Mouse (Mus musculus) hindbrain, embryonic 14.5 days (tissue): ENCODE data around the gene Gpr68. TPM values are rescaled to one million over a fixed set of nuclear protein-coding genes. Genes with fewer than 3 reads are reported as not detected.

ENCODE experiments used
- ATAC-seq: fragments of 200-750 bp; cut with Nextera tagmentation; 2 replicates; pipeline ENCODE4 v1.8.0; 2017; ENCODE audit warnings: moderate number of reproducible peaks, mild to moderate bottlenecking, moderate TSS enrichment, moderate library complexity; ENCODE audit not compliant: low FRiP score
- DNase-seq: peaks from one replicate; pipeline ENCODE4 v3.0.0-alpha.2; 2015; ENCODE audit warnings: low spot score
- H3K27ac ChIP-seq: fragments of 300-500 bp; sonication (generic); 2 replicates; pipeline ENCODE4 v1.5.1; 2014; ENCODE audit warnings: mild to moderate bottlenecking, moderate library complexity
- H3K27me3 ChIP-seq: fragments of 300-500 bp; sonication (generic); 2 replicates; pipeline ENCODE4 v1.6.1; 2014; ENCODE audit warnings: mild to moderate bottlenecking, low read length, mixed read lengths; ENCODE audit not compliant: control insufficient read depth, insufficient read depth
- H3K36me3 ChIP-seq: fragments of 300-500 bp; sonication (generic); replicated peaks from 2 replicates; pipeline ENCODE4 v1.6.1; 2014; ENCODE audit not compliant: control insufficient read depth, insufficient read depth
- H3K4me1 ChIP-seq: fragments of 300-500 bp; sonication (generic); replicated peaks from 2 replicates; pipeline ENCODE4 v1.6.1; 2014; ENCODE audit warnings: antibody characterized with exemption, low read length, mixed read lengths; ENCODE audit not compliant: control insufficient read depth, insufficient read depth
- H3K4me2 ChIP-seq: fragments of 300-500 bp; sonication (generic); replicated peaks from 2 replicates; pipeline ENCODE4 v1.6.1; 2014; ENCODE audit warnings: mild to moderate bottlenecking, moderate library complexity
- H3K4me3 ChIP-seq: fragments of 300-500 bp; sonication (generic); replicated peaks from 2 replicates; pipeline ENCODE4 v1.5.1; 2014; ENCODE audit warnings: mild to moderate bottlenecking, low read length
- H3K9ac ChIP-seq: fragments of 300-500 bp; sonication (generic); 2 replicates; pipeline ENCODE4 v1.6.1; 2014
- H3K9me3 ChIP-seq: fragments of 300-500 bp; sonication (generic); 2 replicates; pipeline ENCODE4 v1.6.1; 2016; ENCODE audit warnings: low read length; ENCODE audit not compliant: control insufficient read depth
- WGBS: fragments of 180-500 bp; shearing (Covaris S2); extraction: QIAGEN DNeasy Blood & Tissue Kit; methylation state at CpG from one replicate; pipeline ENCODE4 v1.1.7; 2014; 5-methylcytosine and 5-hydroxymethylcytosine counted together
- polyA plus RNA-seq: library from polyadenylated mRNA; unstranded; fragments of >200 nt; fragmentation: Nextera tagmentation; extraction: Ambion mirVana; gene quantifications from 2 replicates; pipeline ENCODE4 v1.2.1, GENCODE M21; 2014

Gene Gpr68
- polyA plus RNA-seq, 1 experiment from 2014 or later, result 3.7 TPM

- ATAC-seq (no peak), DNase-seq (no peak)
- WGBS, result 75% methylated on average over 6 of the region's 6 CpGs
Observed at GRCm38 (mm10) chr12:100901386-100901785, 6.6 kb downstream of the Gpr68 start.

GRCm38 (mm10) chr12:100900901-100901300 lies 7.1 kb downstream of the Gpr68 start:
- peaks cover 39% of the 10 kb centered on the region for H3K27me3 ChIP-seq
- 81% methylated on average over 6 of the region's 6 CpGs for WGBS
- no peak for ATAC-seq

More at GRCm38 (mm10) chr12:100901386-100901785, 6.6 kb downstream of the Gpr68 start:
- no peak overlapping the region for H3K4me3 ChIP-seq
- H3K4me2 ChIP-seq, result no peak overlapping the region
- H3K9me3 ChIP-seq, result no peaks in the 10 kb centered on the region
- H3K9ac ChIP-seq, result no peak overlapping the region
- H3K27me3 ChIP-seq, result peaks cover 36% of the 10 kb centered on the region
- no peaks in the 10 kb centered on the region for H3K36me3 ChIP-seq
- no peak overlapping the region for H3K27ac ChIP-seq
- peaks cover 20% of the 10 kb centered on the region for H3K4me1 ChIP-seq

GRCm38 (mm10) chr12:100899111-100899640 lies 8.8 kb downstream of the Gpr68 start:
- no peaks in the 10 kb centered on the region for H3K9me3 ChIP-seq
- H3K4me3 ChIP-seq, result peak overlapping the region; percentile 45
- DNase-seq (no peak), ATAC-seq (peak; percentile 51)
- no peak overlapping the region for H3K27ac ChIP-seq
- peaks cover 29% of the 10 kb centered on the region for H3K4me1 ChIP-seq
- H3K4me2 ChIP-seq, result peak overlapping the region; percentile 85
- peak overlapping the region; percentile 63 for H3K9ac ChIP-seq
- H3K36me3 ChIP-seq, result no peaks in the 10 kb centered on the region
- H3K27me3 ChIP-seq, result peaks cover 39% of the 10 kb centered on the region
- 1% methylated on average over 28 of the region's 30 CpGs for WGBS

More at GRCm38 (mm10) chr12:100900901-100901300, 7.1 kb downstream of the Gpr68 start:
- Histone ChIP-seq H3K36me3 (no peaks in the 10 kb centered on the region), H3K4me2 (no peak overlapping the region), H3K4me3 (no peak overlapping the region), H3K27ac (no peak overlapping the region), H3K4me1 (peaks cover 21% of the 10 kb centered on the region), H3K9ac (no peak overlapping the region), H3K9me3 (no peaks in the 10 kb centered on the region)
- DNase-seq, result no peak

- DNase-seq, result no peak
- Histone ChIP-seq H3K4me1 (peaks cover 29% of the 10 kb centered on the region), H3K4me2 (peak overlapping the region; percentile 85), H3K4me3 (peak overlapping the region; percentile 45), H3K27me3 (peaks cover 39% of the 10 kb centered on the region), H3K9me3 (no peaks in the 10 kb centered on the region), H3K27ac (no peak overlapping the region), H3K36me3 (no peaks in the 10 kb centered on the region), H3K9ac (no peak overlapping the region)
- WGBS, result 18% methylated on average over 12 of the region's 12 CpGs
- no peak for ATAC-seq
Observed at GRCm38 (mm10) chr12:100897736-100898650, 10.0 kb downstream of the Gpr68 start.

- no peak overlapping the region for H3K4me3 ChIP-seq
- H3K27ac ChIP-seq, result no peak overlapping the region
- no peak for ATAC-seq
- no peak overlapping the region for H3K4me2 ChIP-seq
- DNase-seq, result no peak
- no peak overlapping the region for H3K9ac ChIP-seq
- H3K9me3 ChIP-seq, result no peaks in the 10 kb centered on the region
- WGBS, result 45% methylated on average over 3 of the region's 3 CpGs
- H3K27me3 ChIP-seq, result peaks cover 39% of the 10 kb centered on the region
- no peaks in the 10 kb centered on the region for H3K36me3 ChIP-seq
- peaks cover 29% of the 10 kb centered on the region for H3K4me1 ChIP-seq
Observed at GRCm38 (mm10) chr12:100896661-100897060, 11.3 kb downstream of the Gpr68 start.

- ATAC-seq, result peak; percentile 70
- no peak overlapping the region for H3K4me2 ChIP-seq
- H3K36me3 ChIP-seq, result no peaks in the 10 kb centered on the region
- H3K27me3 ChIP-seq, result peaks cover 35% of the 10 kb centered on the region
- DNase-seq, result no peak
- no peak overlapping the region for H3K9ac ChIP-seq
- WGBS, result 0% methylated on average over 2 of the region's 2 CpGs
- peaks cover 29% of the 10 kb centered on the region for H3K4me1 ChIP-seq
- no peak overlapping the region for H3K4me3 ChIP-seq
- no peaks in the 10 kb centered on the region for H3K9me3 ChIP-seq
- no peak overlapping the region for H3K27ac ChIP-seq
Observed at GRCm38 (mm10) chr12:100895504-100895903, 12.5 kb downstream of the Gpr68 start.

- Histone ChIP-seq H3K27me3 (no peaks in the 10 kb centered on the region), H3K9me3 (no peaks in the 10 kb centered on the region), H3K27ac (no peak overlapping the region), H3K4me3 (no peak overlapping the region), H3K4me2 (no peak overlapping the region), H3K9ac (no peak overlapping the region), H3K36me3 (no peaks in the 10 kb centered on the region), H3K4me1 (peaks cover 10% of the 10 kb centered on the region; the same call in 1 of the 2 replicates)
- WGBS, result 93% methylated on average over 3 of the region's 3 CpGs
- no peak for ATAC-seq
- no peak for DNase-seq
Observed at GRCm38 (mm10) chr12:100890548-100890947, 17.4 kb downstream of the Gpr68 start.

- no peak overlapping the region for H3K9ac ChIP-seq
- 45% methylated on average over 12 of the region's 12 CpGs for WGBS
- no peak overlapping the region for H3K4me3 ChIP-seq
- peak; percentile 42 for DNase-seq
- H3K4me2 ChIP-seq, result no peak overlapping the region; the same call in 1 of the 2 replicates
- no peak overlapping the region for H3K27ac ChIP-seq
- no peaks in the 10 kb centered on the region for H3K9me3 ChIP-seq
- H3K36me3 ChIP-seq, result no peaks in the 10 kb centered on the region
- ATAC-seq, result peak; percentile 37; the same call in 1 of the 2 replicates
- H3K4me1 ChIP-seq, result peaks cover 6% of the 10 kb centered on the region; the same call in 1 of the 2 replicates
- H3K27me3 ChIP-seq, result no peaks in the 10 kb centered on the region
Observed at GRCm38 (mm10) chr12:100887801-100888258, 20.2 kb downstream of the Gpr68 start.

- H3K4me3 ChIP-seq, result no peak overlapping the region
- no peaks in the 10 kb centered on the region for H3K9me3 ChIP-seq
- H3K36me3 ChIP-seq, result no peaks in the 10 kb centered on the region
- H3K9ac ChIP-seq, result no peak overlapping the region
- WGBS, result 86% methylated on average over 4 of the region's 4 CpGs
- H3K27me3 ChIP-seq, result no peaks in the 10 kb centered on the region
- ATAC-seq (no peak), DNase-seq (no peak)
- peaks cover 6% of the 10 kb centered on the region; the same call in 1 of the 2 replicates for H3K4me1 ChIP-seq
- H3K27ac ChIP-seq, result no peak overlapping the region
- H3K4me2 ChIP-seq, result no peak overlapping the region
Observed at GRCm38 (mm10) chr12:100886877-100887276, 21.1 kb downstream of the Gpr68 start.
